Mouse (Mus musculus) brain, embryonic 14.5 days (tissue): ENCODE measurements around the gene Ppip5k1. TPM values are rescaled to one million over a fixed set of nuclear protein-coding genes. Genes with fewer than 3 reads are reported as not detected.

Source experiments
- DNase-seq: peaks from one replicate; pipeline ENCODE4 v3.0.0-alpha.2; 2011; ENCODE audit warnings: low read depth
- CTCF ChIP-seq: fragments of 200-500 bp; IDR thresholded peaks from 2 replicates; pipeline ENCODE4 v1.5.1; 2012; ENCODE audit warnings: inconsistent platforms, mild to moderate bottlenecking, moderate library complexity, borderline replicate concordance; ENCODE audit not compliant: insufficient read depth, insufficient read length; ENCODE audit errors: extremely low read depth
- POLR2A ChIP-seq: fragments of 200-500 bp; IDR thresholded peaks from 2 replicates; pipeline ENCODE4 v1.6.1; 2012; ENCODE audit warnings: mild to moderate bottlenecking, inconsistent platforms, borderline replicate concordance; ENCODE audit not compliant: poor library complexity, insufficient read depth, insufficient read length, severe bottlenecking; ENCODE audit errors: extremely low read depth
- polyA plus RNA-seq: library from polyadenylated mRNA; depleted of rRNA; stranded (reverse); fragments of >200 nt; gene quantifications from 2 replicates; pipeline ENCODE4 v1.2.3, GENCODE M21; 2012

Gene Ppip5k1
- polyA plus RNA-seq, 1 experiment: 25.8 TPM

GRCm38 (mm10) chr2:121296754-121297231 is 58.4 kb downstream of the Ppip5k1 start:
- peak; percentile 36 for DNase-seq
- TF ChIP-seq CTCF: no peak

- peak; percentile 93 for DNase-seq
- TF ChIP-seq POLR2A (no peak), CTCF (no peak)
Measured at GRCm38 (mm10) chr2:121295608-121296571, 59.3 kb downstream of the Ppip5k1 start.

- DNase-seq: peak; percentile 93
- TF ChIP-seq CTCF (no peak), POLR2A (peak; percentile 32; the same call in 1 of the 2 replicates)
Measured at GRCm38 (mm10) chr2:121294753-121295607, 60.2 kb downstream of the Ppip5k1 start.

- DNase-seq: peak; percentile 2
- no peak for TF ChIP-seq POLR2A
- no peak for TF ChIP-seq CTCF
Measured at GRCm38 (mm10) chr2:121294182-121294581, 61.0 kb downstream of the Ppip5k1 start.

- DNase-seq: no peak
- TF ChIP-seq CTCF (no peak; the same call in 1 of the 2 replicates), POLR2A (no peak)
Measured at GRCm38 (mm10) chr2:121292316-121293013, 62.7 kb downstream of the Ppip5k1 start.

GRCm38 (mm10) chr2:121289730-121290540 is 65.3 kb downstream of the Ppip5k1 start:
- TF ChIP-seq POLR2A (no peak), CTCF (peak; percentile 33; the same call in 1 of the 2 replicates)
- DNase-seq: peak; percentile 48

- DNase-seq: peak; percentile 99
- peak; percentile 62; the same call in 1 of the 2 replicates for TF ChIP-seq POLR2A
- TF ChIP-seq CTCF: no peak
Measured at GRCm38 (mm10) chr2:121288901-121289729, 66.1 kb downstream of the Ppip5k1 start, which contains the start of gene Map1a. Gene Map1a (plus strand): TSS chr2:121289600.

GRCm38 (mm10) chr2:121287850-121288249 is 67.3 kb downstream of the Ppip5k1 start:
- TF ChIP-seq CTCF: no peak
- TF ChIP-seq POLR2A: no peak
- peak; percentile 78 for DNase-seq

- TF ChIP-seq CTCF (no peak), POLR2A (no peak)
- peak; percentile 83 for DNase-seq
Measured at GRCm38 (mm10) chr2:121271928-121272516, 83.2 kb downstream of the Ppip5k1 start.
